Mouse (Mus musculus) ovary, postnatal 10 days (tissue): ENCODE measurements around the gene Cox15.

Source experiments
- DNase-seq: peaks from one replicate; pipeline ENCODE4 v3.0.0; 2022; ENCODE audit warnings: low spot score

The Cox15 gene

GRCm38 (mm10) chr19:43761543-43762256 is 8.9 kb upstream of the Cox15 start:
- no peak for DNase-seq

- DNase-seq, result peak; percentile 17
Observed at GRCm38 (mm10) chr19:43760504-43760903, 7.7 kb upstream of the Cox15 start.

- no peak for DNase-seq
Observed at GRCm38 (mm10) chr19:43754872-43755271, 2.1 kb upstream of the Cox15 start.

- DNase-seq, result no peak
Observed at GRCm38 (mm10) chr19:43754237-43754636, 1.4 kb upstream of the Cox15 start.

- peak; percentile 75 for DNase-seq
Observed at GRCm38 (mm10) chr19:43753226-43753835, 531 bp upstream of the Cox15 start.

GRCm38 (mm10) chr19:43750008-43750407 is 2.8 kb downstream of the Cox15 start:
- no peak for DNase-seq

GRCm38 (mm10) chr19:43747877-43748276 is 4.9 kb downstream of the Cox15 start:
- DNase-seq, result no peak

GRCm38 (mm10) chr19:43745740-43746139 is 7.1 kb downstream of the Cox15 start:
- DNase-seq, result no peak

- DNase-seq, result no peak
Observed at GRCm38 (mm10) chr19:43743401-43743800, 9.4 kb downstream of the Cox15 start.

GRCm38 (mm10) chr19:43738409-43738808 is 14.4 kb downstream of the Cox15 start:
- no peak for DNase-seq

GRCm38 (mm10) chr19:43731157-43731556 is 21.6 kb downstream of the Cox15 start:
- DNase-seq, result no peak

GRCm38 (mm10) chr19:43730037-43730428 is 22.8 kb downstream of the Cox15 start:
- no peak for DNase-seq

GRCm38 (mm10) chr19:43729296-43730036 is 23.3 kb downstream of the Cox15 start:
- DNase-seq, result peak; percentile 7

GRCm38 (mm10) chr19:43726510-43727146 is 26.2 kb downstream of the Cox15 start:
- no peak for DNase-seq

GRCm38 (mm10) chr19:43724821-43725220 is 28.0 kb downstream of the Cox15 start:
- DNase-seq, result no peak

- no peak for DNase-seq
Observed at GRCm38 (mm10) chr19:43724194-43724593, 28.6 kb downstream of the Cox15 start.

GRCm38 (mm10) chr19:43723501-43723900 is 29.3 kb downstream of the Cox15 start:
- DNase-seq, result no peak

- no peak for DNase-seq
Observed at GRCm38 (mm10) chr19:43722891-43723290, 29.9 kb downstream of the Cox15 start.

GRCm38 (mm10) chr19:43720061-43720460 is 32.7 kb downstream of the Cox15 start:
- no peak for DNase-seq

GRCm38 (mm10) chr19:43711971-43712370 is 40.8 kb downstream of the Cox15 start:
- no peak for DNase-seq

GRCm38 (mm10) chr19:43711159-43711916 is 41.5 kb downstream of the Cox15 start:
- DNase-seq, result no peak

- DNase-seq, result no peak
Observed at GRCm38 (mm10) chr19:43709317-43709716, 43.5 kb downstream of the Cox15 start.
